Mouse (Mus musculus) urinary bladder, postnatal 25 days (tissue): Measurements from ENCODE around the gene Tjp1.
A peak's percentile ranks its signal among the peaks of the same experiment; 100 is the strongest.

Experiments
- DNase-seq: peaks from one replicate; pipeline ENCODE4 v3.0.0; 2022; ENCODE audit warnings: low spot score

The Tjp1 gene

GRCm38 (mm10) chr7:65486259-65486681 is 41.3 kb downstream of the Tjp1 start:
- DNase-seq = peak; percentile 52

- no peak for DNase-seq
Measured at GRCm38 (mm10) chr7:65484170-65484778, 43.3 kb downstream of the Tjp1 start.

DNA sequence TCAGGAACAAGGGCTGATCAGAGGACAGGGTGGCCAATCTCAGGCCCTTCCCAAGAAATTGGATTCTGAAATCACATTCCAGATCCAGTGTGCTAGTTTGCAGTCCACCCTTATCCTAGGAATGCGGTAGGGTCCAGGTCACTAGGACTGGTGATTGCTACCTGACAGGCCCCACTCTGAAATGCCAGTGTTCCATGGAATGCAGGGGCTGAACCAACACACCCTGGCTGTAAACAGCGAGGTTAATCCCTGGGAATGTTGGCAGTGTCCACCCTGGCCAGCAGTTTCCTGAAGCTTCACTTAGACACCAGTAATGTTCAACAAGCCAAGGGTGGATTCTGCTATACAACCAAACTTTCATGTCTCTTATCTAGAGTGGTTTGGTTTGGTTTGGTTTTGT is 45.4 kb downstream of the Tjp1 start:
- DNase-seq = no peak

- no peak for DNase-seq
Measured at GRCm38 (mm10) chr7:65472048-65472447, 55.5 kb downstream of the Tjp1 start.

GRCm38 (mm10) chr7:65471406-65471805 is 56.2 kb downstream of the Tjp1 start:
- no peak for DNase-seq

- DNase-seq = peak; percentile 12
Measured at GRCm38 (mm10) chr7:65470214-65470613, 57.4 kb downstream of the Tjp1 start.

- DNase-seq = peak; percentile 52
Measured at GRCm38 (mm10) chr7:65469666-65470065, 57.9 kb downstream of the Tjp1 start.

- DNase-seq = peak; percentile 20
Measured at GRCm38 (mm10) chr7:65468191-65468590, 59.4 kb downstream of the Tjp1 start.

GRCm38 (mm10) chr7:65467306-65468021 is 60.1 kb downstream of the Tjp1 start:
- no peak for DNase-seq

DNA sequence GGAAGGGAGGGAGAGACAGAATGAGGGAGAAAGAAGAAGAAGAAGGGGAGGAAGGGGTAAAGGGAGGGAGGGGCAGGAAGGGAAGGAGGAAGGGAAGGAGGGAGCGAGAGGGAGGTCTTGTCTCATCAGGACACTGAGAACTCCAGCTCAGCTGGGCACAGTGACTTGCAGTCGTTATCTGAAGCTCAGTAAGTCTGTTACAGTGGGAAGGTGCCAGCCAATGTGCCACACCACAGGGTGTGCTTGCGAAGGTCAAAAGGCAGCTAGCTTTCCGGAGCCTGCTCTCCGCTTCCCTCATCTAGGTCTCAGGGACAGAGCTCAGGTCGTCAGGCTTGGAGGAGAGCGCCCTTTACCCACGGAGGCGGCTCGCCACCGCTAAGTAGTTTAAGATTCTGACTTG is 61.4 kb downstream of the Tjp1 start:
- no peak for DNase-seq

GRCm38 (mm10) chr7:65464518-65465037 is 63.0 kb downstream of the Tjp1 start:
- no peak for DNase-seq

DNA sequence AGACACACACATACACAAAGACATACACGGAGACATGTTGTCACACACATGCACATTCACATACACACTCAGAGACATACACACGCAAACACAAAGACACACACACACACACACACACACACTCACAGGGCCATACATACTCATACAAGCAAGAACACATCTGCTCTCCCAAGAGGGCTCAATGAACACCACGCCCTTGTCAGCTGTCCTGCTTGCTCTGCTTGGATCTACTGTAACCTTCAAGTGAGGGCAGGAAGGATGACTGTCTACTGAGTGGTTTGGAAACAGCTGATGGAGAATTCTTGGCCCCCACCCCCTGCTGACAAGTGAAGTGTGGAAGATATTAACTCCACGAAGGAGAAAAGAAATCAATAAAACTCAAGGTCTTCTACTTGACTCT is 64.1 kb downstream of the Tjp1 start:
- DNase-seq = no peak

- no peak for DNase-seq
Measured at GRCm38 (mm10) chr7:65461412-65461811, 66.2 kb downstream of the Tjp1 start.

GRCm38 (mm10) chr7:65460196-65460595 is 67.4 kb downstream of the Tjp1 start:
- DNase-seq = no peak

DNA sequence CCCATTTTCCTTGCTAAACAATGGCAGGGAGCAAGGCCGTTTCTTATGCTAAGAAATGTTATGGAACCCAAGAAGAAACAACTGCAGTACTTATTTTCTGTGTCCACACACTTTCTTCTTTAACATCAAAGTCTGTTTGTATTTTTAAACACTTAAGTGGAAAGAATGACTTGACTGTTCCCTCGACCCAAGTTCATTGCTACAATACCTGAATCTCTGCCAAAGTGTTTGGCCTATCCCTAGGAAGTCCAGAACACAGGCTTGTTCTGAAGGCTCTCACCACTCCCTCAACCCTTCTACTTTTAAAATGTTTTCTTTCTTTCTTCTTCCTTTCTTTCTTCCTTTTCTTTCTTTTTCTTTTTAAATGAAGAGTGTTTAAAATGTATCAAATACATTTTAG is 71.5 kb downstream of the Tjp1 start:
- no peak for DNase-seq

- DNase-seq = no peak
Measured at GRCm38 (mm10) chr7:65455208-65455607, 72.4 kb downstream of the Tjp1 start.

GRCm38 (mm10) chr7:65454269-65454668 is 73.3 kb downstream of the Tjp1 start:
- no peak for DNase-seq

DNA sequence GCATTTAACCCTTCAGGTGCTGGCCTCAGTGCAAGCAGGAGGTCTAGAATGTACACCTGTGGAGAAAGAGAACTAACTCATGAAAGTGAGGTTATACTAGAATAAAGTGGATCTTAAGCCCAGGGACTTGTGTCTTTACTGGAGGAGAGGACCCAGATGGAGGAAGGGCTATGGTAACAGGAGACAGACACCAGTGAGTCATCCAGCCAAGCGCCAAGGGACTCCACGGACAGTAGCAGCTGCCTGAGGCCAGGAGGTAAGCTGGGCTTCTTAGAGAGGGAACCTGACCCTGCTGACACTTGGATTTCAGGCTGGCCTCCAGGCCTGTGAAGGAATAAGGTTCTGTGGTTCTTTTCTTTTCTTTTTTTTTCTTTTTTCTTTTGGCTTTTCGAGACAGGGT is 75.3 kb downstream of the Tjp1 start:
- no peak for DNase-seq

GRCm38 (mm10) chr7:65450158-65450557 is 77.4 kb downstream of the Tjp1 start:
- no peak for DNase-seq

GRCm38 (mm10) chr7:65441505-65441904 is 86.1 kb downstream of the Tjp1 start:
- DNase-seq = no peak

- no peak for DNase-seq
Measured at GRCm38 (mm10) chr7:65439518-65439917, 88.1 kb downstream of the Tjp1 start.

GRCm38 (mm10) chr7:65438146-65438545 is 89.4 kb downstream of the Tjp1 start:
- DNase-seq = no peak

DNA sequence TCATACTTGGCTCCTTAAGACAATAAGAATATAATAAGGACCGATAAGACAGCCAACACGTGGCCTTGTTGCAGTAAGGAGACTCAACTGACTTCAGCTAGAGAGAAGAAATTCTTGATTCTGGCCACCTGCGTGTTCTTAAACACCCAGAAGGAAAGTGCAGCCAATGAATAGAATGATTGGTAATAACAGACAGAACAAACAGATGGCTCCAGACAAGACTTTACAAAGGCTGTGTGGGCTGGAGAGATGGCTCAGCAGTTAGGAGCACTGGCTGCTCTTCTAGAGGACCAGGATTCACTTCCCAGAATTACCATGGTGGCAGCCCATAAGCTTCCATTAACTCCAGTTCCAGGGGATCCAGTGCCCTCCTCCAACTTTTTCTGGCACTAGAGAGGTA is 90.7 kb downstream of the Tjp1 start:
- DNase-seq = no peak
